Mouse (Mus musculus): Measurements from ENCODE around the gene Nprl3. TPM values are rescaled to one million over a fixed set of nuclear protein-coding genes. Genes with fewer than 3 reads are reported as not detected.
A peak's percentile ranks its signal among the peaks of the same experiment; 100 is the strongest.

The Nprl3 gene
- polyA plus RNA-seq, 1 experiment = 71.9 TPM

GRCm38 (mm10) chr11:32250880-32251763, 16.4 kb downstream of the Nprl3 start:
- TF ChIP-seq CTCF (conservative IDR thresholded peaks at IDR 0.05; ENCODE audit: insufficient read depth, insufficient read length, low read depth, low read length) = no peak
- no peak for TF ChIP-seq POLR2A (IDR thresholded peaks at IDR 0.05; ENCODE audit: low read depth, low read length)
- Histone ChIP-seq H3K27me3 (replicated peaks; ENCODE audit: control insufficient read depth, insufficient read depth, low read length) (no peaks in the 10 kb centered on the region), H3K27ac (ENCODE audit: insufficient read depth, low read depth, low read length) (no peak overlapping the region), H3K4me3 (ENCODE audit: insufficient read depth, low read depth, low read length) (no peak overlapping the region), H3K4me1 (ENCODE audit: control insufficient read depth, insufficient read depth, low read length) (no peaks in the 10 kb centered on the region), H3K36me3 (ENCODE audit: control insufficient read depth, insufficient read depth, low read length) (peaks cover 1% of the 10 kb centered on the region)
- 88% methylated on average over 8 of the region's 8 CpGs for WGBS
- DNase-seq = no peak

DNA sequence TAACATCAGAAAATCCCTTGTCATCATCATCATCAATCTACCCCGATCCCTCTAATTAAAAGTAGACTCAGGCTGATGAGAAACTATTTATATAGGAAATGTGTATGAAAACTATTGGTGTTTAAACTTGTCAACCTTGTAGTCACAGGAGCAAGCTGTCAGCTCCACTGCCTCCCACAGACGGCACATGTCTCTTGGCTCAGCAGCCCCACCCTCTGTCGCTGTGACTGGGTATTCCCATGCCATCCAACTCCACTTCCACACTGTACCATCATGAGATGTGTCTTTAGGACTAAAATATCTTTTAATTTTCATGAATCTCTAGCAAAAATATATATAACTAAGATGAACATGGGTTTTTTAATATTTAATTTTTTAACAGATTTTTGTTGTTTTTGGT, 19.2 kb downstream of the Nprl3 start:
- WGBS = 69% methylated on average over 3 of the region's 3 CpGs
- Histone ChIP-seq H3K36me3 (ENCODE audit: control insufficient read depth, insufficient read depth, low read length) (peaks cover 1% of the 10 kb centered on the region), H3K4me1 (ENCODE audit: control insufficient read depth, insufficient read depth, low read length) (no peaks in the 10 kb centered on the region), H3K27ac (ENCODE audit: insufficient read depth, low read depth, low read length) (no peak overlapping the region), H3K4me3 (ENCODE audit: insufficient read depth, low read depth, low read length) (no peak overlapping the region), H3K27me3 (replicated peaks; ENCODE audit: control insufficient read depth, insufficient read depth, low read length) (no peaks in the 10 kb centered on the region)
- no peak for DNase-seq
- TF ChIP-seq POLR2A (IDR thresholded peaks at IDR 0.05; ENCODE audit: low read depth, low read length) = no peak
- no peak for TF ChIP-seq CTCF (conservative IDR thresholded peaks at IDR 0.05; ENCODE audit: insufficient read depth, insufficient read length, low read depth, low read length)

- Histone ChIP-seq H3K36me3 (ENCODE audit: control insufficient read depth, insufficient read depth, low read length) (peaks cover 1% of the 10 kb centered on the region), H3K27ac (ENCODE audit: insufficient read depth, low read depth, low read length) (no peak overlapping the region), H3K4me1 (ENCODE audit: control insufficient read depth, insufficient read depth, low read length) (no peaks in the 10 kb centered on the region), H3K4me3 (ENCODE audit: insufficient read depth, low read depth, low read length) (no peak overlapping the region), H3K27me3 (replicated peaks; ENCODE audit: control insufficient read depth, insufficient read depth, low read length) (no peaks in the 10 kb centered on the region)
- no peak for TF ChIP-seq POLR2A (IDR thresholded peaks at IDR 0.05; ENCODE audit: low read depth, low read length)
- 0 out of 2 replicates have a peak, but pooled peaks have one; percentile 15 for TF ChIP-seq CTCF (conservative IDR thresholded peaks at IDR 0.05; ENCODE audit: insufficient read depth, insufficient read length, low read depth, low read length)
- DNase-seq = no peak
Observed at GRCm38 (mm10) chr11:32247068-32247467, 20.4 kb downstream of the Nprl3 start.

- Histone ChIP-seq H3K4me3 (ENCODE audit: insufficient read depth, low read depth, low read length) (no peak overlapping the region), H3K36me3 (ENCODE audit: control insufficient read depth, insufficient read depth, low read length) (peaks cover 1% of the 10 kb centered on the region), H3K4me1 (ENCODE audit: control insufficient read depth, insufficient read depth, low read length) (peaks cover 3% of the 10 kb centered on the region; the same call in 1 of the 2 replicates), H3K27me3 (replicated peaks; ENCODE audit: control insufficient read depth, insufficient read depth, low read length) (no peaks in the 10 kb centered on the region), H3K27ac (ENCODE audit: insufficient read depth, low read depth, low read length) (no peak overlapping the region)
- DNase-seq = no peak
- TF ChIP-seq POLR2A (IDR thresholded peaks at IDR 0.05; ENCODE audit: low read depth, low read length) (no peak), CTCF (conservative IDR thresholded peaks at IDR 0.05; ENCODE audit: insufficient read depth, insufficient read length, low read depth, low read length) (no peak)
- 96% methylated on average over 6 of the region's 6 CpGs for WGBS
Observed at GRCm38 (mm10) chr11:32245614-32246013, 21.9 kb downstream of the Nprl3 start.

DNA sequence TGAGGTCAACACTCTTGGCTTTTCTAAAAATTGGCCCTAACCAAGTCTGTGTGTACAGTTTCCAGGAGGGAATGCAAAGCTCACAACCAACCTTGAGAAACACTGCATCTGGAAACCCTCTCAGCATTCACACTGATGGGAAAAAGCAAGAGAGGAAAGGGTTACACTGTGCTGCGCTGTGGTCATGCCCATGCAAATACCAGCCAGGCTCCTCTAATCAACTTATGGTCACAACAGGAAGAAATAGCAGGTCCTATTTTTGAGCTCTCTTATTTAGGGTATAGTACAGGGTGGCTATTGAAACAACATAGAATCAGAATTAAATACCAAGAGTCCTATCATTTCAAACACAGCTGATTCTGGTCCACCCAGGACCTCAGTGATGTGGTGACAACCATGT, 22.9 kb downstream of the Nprl3 start:
- H3K27me3 ChIP-seq (replicated peaks; ENCODE audit: control insufficient read depth, insufficient read depth, low read length) = no peaks in the 10 kb centered on the region
- TF ChIP-seq CTCF (conservative IDR thresholded peaks at IDR 0.05; ENCODE audit: insufficient read depth, insufficient read length, low read depth, low read length) (no peak), POLR2A (IDR thresholded peaks at IDR 0.05; ENCODE audit: low read depth, low read length) (no peak)
- no peak overlapping the region for H3K4me3 ChIP-seq (ENCODE audit: insufficient read depth, low read depth, low read length)
- no peak for DNase-seq
- peaks cover 3% of the 10 kb centered on the region; the same call in 1 of the 2 replicates for H3K4me1 ChIP-seq (ENCODE audit: control insufficient read depth, insufficient read depth, low read length)
- peaks cover 1% of the 10 kb centered on the region for H3K36me3 ChIP-seq (ENCODE audit: control insufficient read depth, insufficient read depth, low read length)
- H3K27ac ChIP-seq (ENCODE audit: insufficient read depth, low read depth, low read length) = no peak overlapping the region
- 82% methylated on average over 1 of the region's 1 CpGs for WGBS

- Histone ChIP-seq H3K4me1 (ENCODE audit: control insufficient read depth, insufficient read depth, low read length) (peaks cover 3% of the 10 kb centered on the region; the same call in 1 of the 2 replicates), H3K4me3 (ENCODE audit: insufficient read depth, low read depth, low read length) (no peak overlapping the region), H3K36me3 (ENCODE audit: control insufficient read depth, insufficient read depth, low read length) (no peaks in the 10 kb centered on the region; the same call in 1 of the 2 replicates), H3K27me3 (replicated peaks; ENCODE audit: control insufficient read depth, insufficient read depth, low read length) (no peaks in the 10 kb centered on the region), H3K27ac (ENCODE audit: insufficient read depth, low read depth, low read length) (no peak overlapping the region)
- WGBS = 66% methylated on average over 3 of the region's 3 CpGs
- TF ChIP-seq POLR2A (IDR thresholded peaks at IDR 0.05; ENCODE audit: low read depth, low read length) (no peak), CTCF (conservative IDR thresholded peaks at IDR 0.05; ENCODE audit: insufficient read depth, insufficient read length, low read depth, low read length) (no peak)
- DNase-seq = no peak
Observed at GRCm38 (mm10) chr11:32244064-32244463, 23.4 kb downstream of the Nprl3 start.

DNA sequence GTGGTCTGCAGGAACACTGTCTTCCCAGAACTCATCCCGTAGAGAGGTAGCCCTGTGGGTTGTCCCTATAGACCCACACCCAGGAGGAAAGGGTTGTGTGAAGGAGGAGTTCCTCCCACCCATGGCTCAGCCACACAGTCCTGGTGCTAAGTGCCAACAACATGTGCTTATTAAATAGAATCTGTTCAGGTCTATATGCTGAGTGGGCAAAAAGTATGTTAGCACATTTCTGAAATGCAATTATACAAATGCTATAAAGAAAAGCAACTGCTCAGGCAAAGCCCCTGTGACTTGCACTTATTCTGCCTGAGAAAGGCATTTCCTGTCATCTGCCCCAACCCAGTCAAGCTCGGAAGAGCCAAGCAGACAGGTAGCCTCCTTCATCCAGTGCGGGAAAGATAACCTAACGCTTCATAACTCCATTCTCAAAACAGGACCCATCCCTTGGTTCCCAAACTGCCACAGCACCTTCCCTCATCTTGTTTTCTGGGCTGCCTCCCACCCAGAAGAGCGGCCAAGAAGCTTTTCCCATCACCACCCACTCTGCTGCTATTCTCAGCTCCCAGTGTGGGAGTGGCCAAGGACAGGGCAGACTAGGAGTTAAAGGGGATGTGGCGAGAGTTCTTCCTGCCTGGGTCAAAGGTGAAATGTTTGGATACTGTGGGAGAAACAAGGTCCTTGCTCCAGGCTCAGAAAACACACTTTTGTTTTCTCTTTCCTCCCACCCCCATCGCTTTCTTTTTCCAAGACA, 24.1 kb downstream of the Nprl3 start:
- Histone ChIP-seq H3K4me1 (ENCODE audit: control insufficient read depth, insufficient read depth, low read length) (peaks cover 3% of the 10 kb centered on the region; the same call in 1 of the 2 replicates), H3K27me3 (replicated peaks; ENCODE audit: control insufficient read depth, insufficient read depth, low read length) (no peaks in the 10 kb centered on the region), H3K36me3 (ENCODE audit: control insufficient read depth, insufficient read depth, low read length) (no peaks in the 10 kb centered on the region; the same call in 1 of the 2 replicates), H3K4me3 (ENCODE audit: insufficient read depth, low read depth, low read length) (no peak overlapping the region), H3K27ac (ENCODE audit: insufficient read depth, low read depth, low read length) (no peak overlapping the region)
- TF ChIP-seq POLR2A (IDR thresholded peaks at IDR 0.05; ENCODE audit: low read depth, low read length) = no peak
- DNase-seq = peak; percentile 53
- WGBS = 48% methylated on average over 7 of the region's 7 CpGs

Data from kidney, adult 2 months (tissue).